Mouse (Mus musculus) midbrain, embryonic 16.5 days (tissue): Measurements from ENCODE around the gene Sptssa. TPM values are rescaled to one million over a fixed set of nuclear protein-coding genes. Genes with fewer than 3 reads are reported as not detected.

ENCODE experiments used
- ATAC-seq: fragments of 200-750 bp; cut with Nextera tagmentation; 2 replicates; pipeline ENCODE4 v1.8.0; 2017; ENCODE audit warnings: moderate TSS enrichment
- H3K27ac ChIP-seq: fragments of 300-500 bp; sonication (generic); 2 replicates; pipeline ENCODE4 v1.5.1; 2014; ENCODE audit warnings: mild to moderate bottlenecking, low read length, mixed read lengths
- H3K27me3 ChIP-seq: fragments of 300-500 bp; sonication (generic); 2 replicates; pipeline ENCODE4 v1.6.1; 2014; ENCODE audit warnings: low read depth, low read length, mixed read lengths; ENCODE audit not compliant: control insufficient read depth, insufficient read depth
- H3K36me3 ChIP-seq: fragments of 300-500 bp; sonication (generic); 2 replicates; pipeline ENCODE4 v1.6.1; 2014; ENCODE audit warnings: mild to moderate bottlenecking, low read length, moderate library complexity, mixed read lengths; ENCODE audit not compliant: control insufficient read depth, insufficient read depth
- H3K4me1 ChIP-seq: fragments of 300-500 bp; sonication (generic); 2 replicates; pipeline ENCODE4 v1.6.1; 2014; ENCODE audit warnings: mild to moderate bottlenecking, low read length, mixed read lengths; ENCODE audit not compliant: control insufficient read depth, insufficient read depth
- H3K4me2 ChIP-seq: fragments of 300-500 bp; sonication (generic); 2 replicates; pipeline ENCODE4 v1.6.1; 2014; ENCODE audit warnings: mild to moderate bottlenecking, low read length, mixed read lengths
- H3K4me3 ChIP-seq: fragments of 300-500 bp; sonication (generic); 2 replicates; pipeline ENCODE4 v1.5.1; 2014; ENCODE audit warnings: low read depth, mild to moderate bottlenecking, low read length, moderate library complexity, mixed read lengths
- H3K9ac ChIP-seq: fragments of 300-500 bp; sonication (generic); 2 replicates; pipeline ENCODE4 v1.6.1; 2014; ENCODE audit warnings: low read depth, low read length, mixed read lengths
- H3K9me3 ChIP-seq: fragments of 300-500 bp; sonication (generic); replicated peaks from 2 replicates; pipeline ENCODE4 v1.6.1; 2014; ENCODE audit warnings: mild to moderate bottlenecking, low read length, mixed read lengths; ENCODE audit not compliant: control insufficient read depth, poor library complexity, severe bottlenecking
- WGBS: fragments of 180-500 bp; shearing (Covaris S2); extraction: QIAGEN DNeasy Blood & Tissue Kit; methylation state at CpG from one replicate; pipeline ENCODE4 v1.1.7; 2014; 5-methylcytosine and 5-hydroxymethylcytosine counted together
- polyA plus RNA-seq: library from polyadenylated mRNA; unstranded; fragments of >200 nt; fragmentation: Nextera tagmentation; extraction: Ambion mirVana; gene quantifications from 2 replicates; pipeline ENCODE4 v1.2.1, GENCODE M21; 2015

Gene Sptssa
- polyA plus RNA-seq, 1 experiment from 2014 or later, result 208 TPM

- Histone ChIP-seq H3K4me3 (no peak overlapping the region), H3K27me3 (no peaks in the 10 kb centered on the region), H3K27ac (no peak overlapping the region), H3K36me3 (no peaks in the 10 kb centered on the region), H3K4me2 (no peak overlapping the region), H3K9ac (no peak overlapping the region), H3K9me3 (no peaks in the 10 kb centered on the region), H3K4me1 (no peaks in the 10 kb centered on the region)
- WGBS, result 78% methylated on average over 2 of the region's 2 CpGs
- ATAC-seq, result no peak
These were observed 11.4 kb downstream of the Sptssa start for GRCm38 (mm10) chr12:54644947-54645346.

GRCm38 (mm10) chr12:54643320-54643892 is 13.0 kb downstream of the Sptssa start:
- H3K4me1 ChIP-seq, result no peaks in the 10 kb centered on the region
- WGBS, result 86% methylated on average over 5 of the region's 5 CpGs
- ATAC-seq, result no peak

GRCm38 (mm10) chr12:54641374-54641773 is 15.0 kb downstream of the Sptssa start:
- H3K27ac ChIP-seq, result no peak overlapping the region
- no peak for ATAC-seq
- no peaks in the 10 kb centered on the region for H3K36me3 ChIP-seq
- no peaks in the 10 kb centered on the region for H3K4me1 ChIP-seq
- no peak overlapping the region for H3K9ac ChIP-seq
- no peaks in the 10 kb centered on the region for H3K9me3 ChIP-seq
- no peak overlapping the region for H3K4me2 ChIP-seq
- H3K4me3 ChIP-seq, result no peak overlapping the region
- 99% methylated on average over 4 of the region's 4 CpGs for WGBS
- no peaks in the 10 kb centered on the region for H3K27me3 ChIP-seq

More at GRCm38 (mm10) chr12:54643320-54643892, 13.0 kb downstream of the Sptssa start:
- H3K9ac ChIP-seq, result no peak overlapping the region
- no peaks in the 10 kb centered on the region for H3K36me3 ChIP-seq
- H3K4me3 ChIP-seq, result no peak overlapping the region
- H3K9me3 ChIP-seq, result no peaks in the 10 kb centered on the region
- H3K27me3 ChIP-seq, result no peaks in the 10 kb centered on the region
- H3K27ac ChIP-seq, result no peak overlapping the region
- no peak overlapping the region for H3K4me2 ChIP-seq

- WGBS, result 91% methylated on average over 6 of the region's 6 CpGs
These were observed 16.1 kb downstream of the Sptssa start for GRCm38 (mm10) chr12:54640259-54640658.

GRCm38 (mm10) chr12:54637033-54637432 is 19.3 kb downstream of the Sptssa start:
- Histone ChIP-seq H3K27me3 (no peaks in the 10 kb centered on the region), H3K27ac (no peak overlapping the region), H3K4me2 (no peak overlapping the region), H3K9ac (no peak overlapping the region), H3K4me1 (no peaks in the 10 kb centered on the region), H3K36me3 (no peaks in the 10 kb centered on the region), H3K4me3 (no peak overlapping the region), H3K9me3 (no peaks in the 10 kb centered on the region)
- ATAC-seq, result no peak
- 86% methylated on average over 1 of the region's 1 CpGs for WGBS

More at GRCm38 (mm10) chr12:54640259-54640658, 16.1 kb downstream of the Sptssa start:
- no peak overlapping the region for H3K4me2 ChIP-seq
- no peak overlapping the region for H3K4me3 ChIP-seq
- no peaks in the 10 kb centered on the region for H3K9me3 ChIP-seq
- no peaks in the 10 kb centered on the region for H3K27me3 ChIP-seq
- no peaks in the 10 kb centered on the region for H3K36me3 ChIP-seq
- no peak for ATAC-seq
- H3K27ac ChIP-seq, result no peak overlapping the region
- H3K9ac ChIP-seq, result no peak overlapping the region
- no peaks in the 10 kb centered on the region for H3K4me1 ChIP-seq

GRCm38 (mm10) chr12:54632141-54632540 is 24.2 kb downstream of the Sptssa start:
- Histone ChIP-seq H3K27me3 (no peaks in the 10 kb centered on the region), H3K36me3 (no peaks in the 10 kb centered on the region), H3K27ac (no peak overlapping the region), H3K9ac (no peak overlapping the region), H3K4me1 (no peaks in the 10 kb centered on the region), H3K4me2 (no peak overlapping the region), H3K9me3 (no peaks in the 10 kb centered on the region), H3K4me3 (no peak overlapping the region)
- no peak for ATAC-seq
- 74% methylated on average over 2 of the region's 2 CpGs for WGBS

- Histone ChIP-seq H3K9ac (no peak overlapping the region), H3K4me2 (no peak overlapping the region), H3K27me3 (no peaks in the 10 kb centered on the region), H3K36me3 (no peaks in the 10 kb centered on the region), H3K27ac (no peak overlapping the region), H3K4me1 (no peaks in the 10 kb centered on the region), H3K4me3 (no peak overlapping the region), H3K9me3 (no peaks in the 10 kb centered on the region)
- 85% methylated on average over 2 of the region's 2 CpGs for WGBS
- no peak for ATAC-seq
These were observed 34.4 kb downstream of the Sptssa start for GRCm38 (mm10) chr12:54621942-54622341.

- Histone ChIP-seq H3K36me3 (no peaks in the 10 kb centered on the region), H3K27ac (no peak overlapping the region), H3K4me3 (no peak overlapping the region), H3K9ac (no peak overlapping the region), H3K4me2 (no peak overlapping the region), H3K27me3 (no peaks in the 10 kb centered on the region), H3K4me1 (no peaks in the 10 kb centered on the region), H3K9me3 (no peaks in the 10 kb centered on the region)
- ATAC-seq, result no peak
- WGBS, result 63% methylated on average over 13 of the region's 13 CpGs
These were observed 36.2 kb downstream of the Sptssa start for GRCm38 (mm10) chr12:54620042-54620705.

GRCm38 (mm10) chr12:54608988-54609387 is 47.4 kb downstream of the Sptssa start:
- no peak overlapping the region for H3K4me3 ChIP-seq
- no peaks in the 10 kb centered on the region for H3K4me1 ChIP-seq
- H3K9me3 ChIP-seq, result no peaks in the 10 kb centered on the region
- 80% methylated on average over 6 of the region's 6 CpGs for WGBS
- H3K36me3 ChIP-seq, result no peaks in the 10 kb centered on the region
- no peak overlapping the region for H3K27ac ChIP-seq
- no peaks in the 10 kb centered on the region for H3K27me3 ChIP-seq
- H3K9ac ChIP-seq, result no peak overlapping the region
- ATAC-seq, result no peak
- no peak overlapping the region for H3K4me2 ChIP-seq
